Mouse (Mus musculus): ENCODE results near the gene Tgm2.

DNA sequence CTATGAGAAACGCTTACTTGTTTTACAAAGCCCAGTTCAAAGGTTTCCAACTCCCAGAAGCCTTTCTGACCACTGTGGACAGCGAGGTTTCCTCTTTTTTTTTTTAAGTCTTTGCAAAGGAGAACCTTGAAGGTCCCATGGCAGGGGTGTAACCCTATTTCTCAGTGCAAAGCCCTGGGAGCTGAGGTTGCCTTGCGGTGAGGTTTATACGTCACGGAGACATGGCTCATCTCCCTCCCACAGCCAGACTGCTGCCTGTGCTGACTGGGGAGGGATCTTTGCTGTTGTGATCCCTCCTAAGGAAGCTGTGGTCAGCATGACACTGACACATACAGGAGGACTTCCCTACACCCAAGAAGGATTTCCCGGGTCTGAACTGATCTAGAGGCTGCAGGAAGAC lies 13.2 kb downstream of the Tgm2 start:
- TF ChIP-seq CTCF (IDR thresholded peaks at IDR 0.05; ENCODE audit: borderline replicate concordance, insufficient read depth, low read length) (no peak), POLR2A (IDR thresholded peaks at IDR 0.05; ENCODE audit: low read depth, low read length) (no peak)
